Mouse (Mus musculus) lung, embryonic 14.5 days (tissue): ENCODE data around the gene Map1b. TPM values are rescaled to one million over a fixed set of nuclear protein-coding genes. Genes with fewer than 3 reads are reported as not detected.

Source experiments
- ATAC-seq: fragments of 200-750 bp; cut with Nextera tagmentation; 2 replicates; pipeline ENCODE4 v1.8.0; 2017; ENCODE audit warnings: mild to moderate bottlenecking, moderate TSS enrichment, moderate library complexity; ENCODE audit not compliant: insufficient read depth
- DNase-seq: peaks from one replicate; pipeline ENCODE4 v3.0.0-alpha.2; 2015
- H3K27ac ChIP-seq: fragments of 300-500 bp; sonication (generic); 2 replicates; pipeline ENCODE4 v1.5.1; 2014; ENCODE audit warnings: low read depth, mild to moderate bottlenecking, moderate library complexity
- H3K27me3 ChIP-seq: fragments of 300-500 bp; sonication (generic); 2 replicates; pipeline ENCODE4 v1.6.1; 2014; ENCODE audit warnings: low read length, control low read depth; ENCODE audit not compliant: insufficient read depth
- H3K36me3 ChIP-seq: fragments of 300-500 bp; sonication (generic); 2 replicates; pipeline ENCODE4 v1.6.1; 2014; ENCODE audit warnings: control low read depth; ENCODE audit not compliant: insufficient read depth
- H3K4me1 ChIP-seq: fragments of 300-500 bp; sonication (generic); 2 replicates; pipeline ENCODE4 v1.6.1; 2014; ENCODE audit warnings: antibody characterized with exemption, control low read depth; ENCODE audit not compliant: insufficient read depth
- H3K4me2 ChIP-seq: fragments of 300-500 bp; sonication (generic); 2 replicates; pipeline ENCODE4 v1.6.1; 2014; ENCODE audit warnings: mild to moderate bottlenecking
- H3K4me3 ChIP-seq: fragments of 300-500 bp; sonication (generic); 2 replicates; pipeline ENCODE4 v1.5.1; 2014; ENCODE audit warnings: low read depth, low read length
- H3K9ac ChIP-seq: fragments of 300-500 bp; sonication (generic); 2 replicates; pipeline ENCODE4 v1.6.1; 2014
- H3K9me3 ChIP-seq: fragments of 300-500 bp; sonication (generic); 2 replicates; pipeline ENCODE4 v1.6.1; 2016; ENCODE audit warnings: low read depth, low read length, control low read depth
- CTCF ChIP-seq: IDR thresholded peaks from 2 replicates; pipeline ENCODE4 v1.5.1; 2016; ENCODE audit warnings: antibody characterized with exemption, low read depth
- WGBS: fragments of 180-500 bp; shearing (Covaris S2); extraction: QIAGEN DNeasy Blood & Tissue Kit; methylation state at CpG from one replicate; pipeline ENCODE4 v1.1.7; 2014; 5-methylcytosine and 5-hydroxymethylcytosine counted together
- polyA plus RNA-seq: library from polyadenylated mRNA; unstranded; fragments of >200 nt; fragmentation: Nextera tagmentation; extraction: Ambion mirVana; gene quantifications from 2 replicates; pipeline ENCODE4 v1.2.1, GENCODE M21; 2014

Gene Map1b
- polyA plus RNA-seq, 1 experiment from 2014 or later: 73.3 TPM

DNA sequence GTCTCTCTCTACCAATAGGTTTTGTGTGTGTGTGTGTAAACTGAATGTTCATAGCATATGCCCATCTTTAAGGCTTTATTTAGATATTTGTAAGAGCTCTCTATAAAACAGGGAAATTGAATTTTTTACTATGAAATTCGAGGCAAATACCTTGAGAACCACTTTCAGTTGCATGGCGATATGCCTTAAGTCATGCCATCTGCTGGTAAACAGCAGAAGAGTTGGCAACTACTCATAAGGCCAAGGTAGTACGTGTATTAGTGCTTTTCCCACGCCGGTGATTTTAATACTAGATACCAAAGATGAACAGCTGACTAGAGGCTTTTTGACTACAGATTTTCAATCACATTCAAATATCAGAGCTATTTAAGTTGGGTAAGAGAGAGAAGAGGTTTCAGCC, 27.2 kb downstream of the Map1b start:
- DNase-seq: no peak
- Histone ChIP-seq H3K9ac (no peak overlapping the region), H3K36me3 (no peaks in the 10 kb centered on the region), H3K4me1 (no peaks in the 10 kb centered on the region), H3K4me3 (no peak overlapping the region), H3K27ac (no peak overlapping the region), H3K27me3 (no peaks in the 10 kb centered on the region), H3K4me2 (no peak overlapping the region), H3K9me3 (no peaks in the 10 kb centered on the region)
- no peak for ATAC-seq
- 85% methylated on average over 5 of the region's 5 CpGs for WGBS
- TF ChIP-seq CTCF: no peak

GRCm38 (mm10) chr13:99485861-99486260, 30.5 kb downstream of the Map1b start:
- no peaks in the 10 kb centered on the region for H3K36me3 ChIP-seq
- no peak for ATAC-seq
- H3K27ac ChIP-seq: 0 out of 2 replicates have a peak overlapping the region, but pooled peaks have one; percentile 19
- no peak overlapping the region for H3K4me2 ChIP-seq
- H3K9me3 ChIP-seq: no peaks in the 10 kb centered on the region
- no peak for TF ChIP-seq CTCF
- H3K27me3 ChIP-seq: no peaks in the 10 kb centered on the region
- DNase-seq: no peak
- no peak overlapping the region for H3K9ac ChIP-seq
- no peak overlapping the region for H3K4me3 ChIP-seq
- 95% methylated on average over 9 of the region's 9 CpGs for WGBS
- H3K4me1 ChIP-seq: no peaks in the 10 kb centered on the region

DNA sequence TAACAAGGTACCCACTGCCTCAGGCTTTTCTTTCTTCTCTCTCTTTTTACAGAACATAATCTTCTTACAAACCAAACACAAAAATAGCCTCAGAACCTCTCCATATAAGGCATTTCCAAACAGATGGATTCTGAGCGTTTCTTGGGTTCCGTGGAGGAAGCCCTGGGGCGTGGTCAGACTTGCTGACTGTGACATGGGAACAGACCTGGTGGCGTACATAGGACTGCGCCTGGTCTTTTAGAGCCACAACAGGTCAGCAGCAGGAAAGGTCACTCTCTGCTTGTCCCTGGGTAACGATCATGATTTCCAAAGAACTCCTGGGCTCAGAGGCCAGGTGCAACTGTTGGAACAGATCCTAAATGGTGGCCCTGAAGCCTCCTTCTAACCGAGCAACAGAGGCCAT, 31.0 kb downstream of the Map1b start:
- no peak for TF ChIP-seq CTCF
- H3K4me3 ChIP-seq: no peak overlapping the region
- H3K9me3 ChIP-seq: no peaks in the 10 kb centered on the region
- WGBS: 70% methylated on average over 7 of the region's 7 CpGs
- no peaks in the 10 kb centered on the region for H3K27me3 ChIP-seq
- ATAC-seq (peak; percentile 59; the same call in 1 of the 2 replicates), DNase-seq (no peak)
- H3K27ac ChIP-seq: 0 out of 2 replicates have a peak overlapping the region, but pooled peaks have one; percentile 19
- H3K9ac ChIP-seq: no peak overlapping the region
- H3K4me1 ChIP-seq: no peaks in the 10 kb centered on the region
- no peak overlapping the region for H3K4me2 ChIP-seq
- H3K36me3 ChIP-seq: no peaks in the 10 kb centered on the region

DNA sequence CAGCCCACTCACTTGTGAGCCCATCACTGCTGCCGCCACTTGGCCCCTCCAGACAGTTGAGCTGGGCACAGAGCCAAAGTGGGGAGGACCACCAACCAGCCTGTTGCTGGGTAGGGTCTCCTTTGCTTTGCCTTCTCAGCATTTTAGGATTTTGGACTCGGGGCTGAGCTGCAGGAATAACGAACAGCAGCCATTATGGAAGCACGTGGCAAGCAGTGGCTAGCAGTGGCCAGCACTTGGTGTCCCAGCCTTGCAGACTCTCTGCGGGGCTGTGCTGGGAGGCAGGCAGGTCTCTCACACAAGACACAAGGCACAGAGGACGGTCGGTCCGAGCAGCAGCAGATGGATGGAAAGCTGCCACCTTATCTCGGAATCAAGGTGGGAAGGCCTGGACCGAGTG, 31.4 kb downstream of the Map1b start:
- ATAC-seq: 0 out of 2 replicates have a peak, but pooled peaks have one; percentile 45
- Histone ChIP-seq H3K9ac (no peak overlapping the region), H3K4me1 (no peaks in the 10 kb centered on the region), H3K27me3 (no peaks in the 10 kb centered on the region), H3K36me3 (no peaks in the 10 kb centered on the region), H3K4me2 (no peak overlapping the region), H3K27ac (peak overlapping the region; percentile 46; the same call in 1 of the 2 replicates), H3K9me3 (no peaks in the 10 kb centered on the region), H3K4me3 (no peak overlapping the region)
- no peak for TF ChIP-seq CTCF
- WGBS: 59% methylated on average over 10 of the region's 10 CpGs
- DNase-seq: no peak

DNA sequence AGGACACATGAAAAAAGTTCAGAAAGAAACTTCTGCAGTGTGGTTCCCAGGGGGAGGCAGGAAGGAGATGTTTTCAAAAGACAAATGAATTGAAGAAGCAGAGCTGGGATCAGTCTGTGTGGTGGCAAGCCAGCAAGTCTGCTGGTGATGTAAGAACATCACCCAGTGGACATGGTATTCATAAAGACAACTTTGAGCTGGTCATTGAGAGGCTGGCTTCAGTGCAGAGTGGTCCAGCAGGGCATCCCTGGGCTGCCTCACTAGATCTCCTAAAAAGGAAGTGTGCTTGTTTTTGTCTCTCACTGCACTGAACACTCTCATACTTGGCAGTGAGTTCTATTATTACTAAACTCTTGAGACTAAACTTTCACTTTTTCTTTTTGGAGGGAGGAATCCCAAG, 32.9 kb downstream of the Map1b start:
- Histone ChIP-seq H3K9me3 (no peaks in the 10 kb centered on the region), H3K9ac (no peak overlapping the region), H3K27me3 (no peaks in the 10 kb centered on the region), H3K4me3 (no peak overlapping the region), H3K36me3 (0 out of 2 replicates have a peak, but pooled peaks cover 5% of the 10 kb centered on the region), H3K4me2 (no peak overlapping the region), H3K27ac (no peak overlapping the region), H3K4me1 (no peaks in the 10 kb centered on the region)
- ATAC-seq (peak; percentile 36; the same call in 1 of the 2 replicates), DNase-seq (no peak)
- TF ChIP-seq CTCF: no peak

GRCm38 (mm10) chr13:99475488-99475887, 40.9 kb downstream of the Map1b start:
- no peak overlapping the region for H3K4me3 ChIP-seq
- peak overlapping the region; percentile 18 for H3K4me2 ChIP-seq
- TF ChIP-seq CTCF: no peak
- no peak overlapping the region for H3K9ac ChIP-seq
- H3K4me1 ChIP-seq: peaks cover 5% of the 10 kb centered on the region
- peak; percentile 82 for ATAC-seq
- H3K27ac ChIP-seq: peak overlapping the region; percentile 55; the same call in 1 of the 2 replicates
- 0 out of 2 replicates have a peak, but pooled peaks cover 5% of the 10 kb centered on the region for H3K36me3 ChIP-seq
- 13% methylated on average over 6 of the region's 6 CpGs for WGBS
- H3K27me3 ChIP-seq: no peaks in the 10 kb centered on the region
- H3K9me3 ChIP-seq: no peaks in the 10 kb centered on the region
- DNase-seq: peak; percentile 72

- H3K4me3 ChIP-seq: no peak overlapping the region
- H3K4me2 ChIP-seq: peak overlapping the region; percentile 18
- ATAC-seq: no peak
- H3K27me3 ChIP-seq: no peaks in the 10 kb centered on the region
- 17% methylated on average over 5 of the region's 5 CpGs for WGBS
- no peak for TF ChIP-seq CTCF
- no peak overlapping the region for H3K9ac ChIP-seq
- 0 out of 2 replicates have a peak, but pooled peaks cover 5% of the 10 kb centered on the region for H3K36me3 ChIP-seq
- H3K9me3 ChIP-seq: no peaks in the 10 kb centered on the region
- H3K4me1 ChIP-seq: peaks cover 5% of the 10 kb centered on the region
- DNase-seq: no peak
- H3K27ac ChIP-seq: peak overlapping the region; percentile 28; the same call in 1 of the 2 replicates
These were observed 41.3 kb downstream of the Map1b start for GRCm38 (mm10) chr13:99475033-99475432.
